Mouse (Mus musculus) liver, embryonic 14.5 days (tissue): ENCODE data around the gene Kcnj10. TPM values are rescaled to one million over a fixed set of nuclear protein-coding genes. Genes with fewer than 3 reads are reported as not detected.
A peak's percentile ranks its signal among the peaks of the same experiment; 100 is the strongest.

ENCODE experiments used
- ATAC-seq: fragments of 200-750 bp; cut with Nextera tagmentation; 2 replicates; pipeline ENCODE4 v1.8.0; 2017; ENCODE audit warnings: moderate number of reproducible peaks, mild to moderate bottlenecking, moderate library complexity; ENCODE audit not compliant: insufficient read depth
- DNase-seq, 3 experiments: peaks; one replicate each; pipeline ENCODE4 v3.0.0-alpha.2; 2012 to 2013; ENCODE audit warnings: low read depth in 3 of 3, low spot score in 3 of 3
- H3K27ac ChIP-seq: fragments of 300-500 bp; sonication (generic); 2 replicates; pipeline ENCODE4 v1.5.1; 2014; ENCODE audit warnings: moderate library complexity, mild to moderate bottlenecking, control low read depth, inconsistent platforms
- H3K27me3 ChIP-seq: fragments of 300-500 bp; sonication (generic); 2 replicates; pipeline ENCODE4 v1.6.1; 2014; ENCODE audit warnings: mild to moderate bottlenecking, low read length, moderate library complexity; ENCODE audit not compliant: control insufficient read depth, insufficient read depth
- H3K36me3 ChIP-seq: fragments of 300-500 bp; sonication (generic); replicated peaks from 2 replicates; pipeline ENCODE4 v1.6.1; 2014; ENCODE audit warnings: low read depth; ENCODE audit not compliant: control insufficient read depth, insufficient read depth
- H3K4me1 ChIP-seq, 2 experiments: fragments of 200-500 bp in 1 of 2; fragments of 300-500 bp in 1 of 2; sonication (generic) in 1 of 2; replicated peaks; 2 replicates each; pipeline ENCODE4 v1.6.1; 2012 to 2014; ENCODE audit warnings: antibody characterized with exemption in 1 of 2, inconsistent platforms in 1 of 2, low read length in 1 of 2; ENCODE audit not compliant: control insufficient read depth in 2 of 2, insufficient read depth in 2 of 2
- H3K4me2 ChIP-seq: fragments of 300-500 bp; sonication (generic); 2 replicates; pipeline ENCODE4 v1.6.1; 2014; ENCODE audit warnings: low read depth, mild to moderate bottlenecking, control low read depth, moderate library complexity
- H3K4me3 ChIP-seq, 2 experiments: fragments of 200-500 bp in 1 of 2; fragments of 300-500 bp in 1 of 2; sonication (generic) in 1 of 2; 2 replicates each; pipeline ENCODE4 v1.5.1; 2012 to 2014; ENCODE audit warnings: low read depth in 2 of 2, low read length in 2 of 2, mild to moderate bottlenecking in 2 of 2, control low read depth in 1 of 2, inconsistent platforms in 1 of 2, moderate library complexity in 1 of 2; ENCODE audit not compliant: insufficient read depth in 1 of 2
- H3K9ac ChIP-seq: fragments of 300-500 bp; sonication (generic); replicated peaks from 2 replicates; pipeline ENCODE4 v1.6.1; 2014; ENCODE audit warnings: mild to moderate bottlenecking, control low read depth, moderate library complexity
- H3K9me3 ChIP-seq: fragments of 300-500 bp; sonication (generic); 2 replicates; pipeline ENCODE4 v1.6.1; 2016; ENCODE audit warnings: low read length, mixed read lengths; ENCODE audit not compliant: control insufficient read depth
- CTCF ChIP-seq: IDR thresholded peaks from 2 replicates; pipeline ENCODE4 v1.5.1; 2016; ENCODE audit warnings: antibody characterized with exemption, low read depth, control low read depth
- EP300 ChIP-seq: IDR thresholded peaks from 2 replicates; pipeline ENCODE4 v1.6.1; 2016; ENCODE audit warnings: antibody characterized with exemption, low read depth
- WGBS: fragments of 180-500 bp; shearing (Covaris S2); extraction: QIAGEN DNeasy Blood & Tissue Kit; methylation state at CpG from one replicate; pipeline ENCODE4 v1.1.7; 2014; ENCODE audit not compliant: insufficient replicate concordance; 5-methylcytosine and 5-hydroxymethylcytosine counted together
- polyA plus RNA-seq, 2 experiments: library from polyadenylated mRNA; depleted of rRNA in 1 of 2; stranded (reverse) in 1 of 2; unstranded in 1 of 2; fragments of >200 nt; fragmentation: Nextera tagmentation in 1 of 2; extraction: Ambion mirVana in 1 of 2; gene quantifications; 2 replicates each; pipeline versions ENCODE4 v1.2.1 to v1.2.3; 2012 to 2014

The Kcnj10 gene
- polyA plus RNA-seq, 2 experiments = 0.04 to 0.17 TPM

GRCm38 (mm10) chr1:172412204-172412603 lies 71.2 kb downstream of the Kcnj10 start:
- Histone ChIP-seq H3K4me2 (no peak overlapping the region), H3K9me3 (no peaks in the 10 kb centered on the region), H3K36me3 (no peaks in the 10 kb centered on the region), H3K4me3 (no peak overlapping the region), H3K9ac (no peak overlapping the region), H3K27ac (no peak overlapping the region), H3K4me1 (no peaks in the 10 kb centered on the region), H3K27me3 (no peaks in the 10 kb centered on the region)
- WGBS = 0% methylated on average over 5 of the region's 5 CpGs
- DNase-seq (peak in 1 of 3 experiments; percentile 33), ATAC-seq (no peak)
- TF ChIP-seq EP300 (no peak), CTCF (peak; percentile 91)

DNA sequence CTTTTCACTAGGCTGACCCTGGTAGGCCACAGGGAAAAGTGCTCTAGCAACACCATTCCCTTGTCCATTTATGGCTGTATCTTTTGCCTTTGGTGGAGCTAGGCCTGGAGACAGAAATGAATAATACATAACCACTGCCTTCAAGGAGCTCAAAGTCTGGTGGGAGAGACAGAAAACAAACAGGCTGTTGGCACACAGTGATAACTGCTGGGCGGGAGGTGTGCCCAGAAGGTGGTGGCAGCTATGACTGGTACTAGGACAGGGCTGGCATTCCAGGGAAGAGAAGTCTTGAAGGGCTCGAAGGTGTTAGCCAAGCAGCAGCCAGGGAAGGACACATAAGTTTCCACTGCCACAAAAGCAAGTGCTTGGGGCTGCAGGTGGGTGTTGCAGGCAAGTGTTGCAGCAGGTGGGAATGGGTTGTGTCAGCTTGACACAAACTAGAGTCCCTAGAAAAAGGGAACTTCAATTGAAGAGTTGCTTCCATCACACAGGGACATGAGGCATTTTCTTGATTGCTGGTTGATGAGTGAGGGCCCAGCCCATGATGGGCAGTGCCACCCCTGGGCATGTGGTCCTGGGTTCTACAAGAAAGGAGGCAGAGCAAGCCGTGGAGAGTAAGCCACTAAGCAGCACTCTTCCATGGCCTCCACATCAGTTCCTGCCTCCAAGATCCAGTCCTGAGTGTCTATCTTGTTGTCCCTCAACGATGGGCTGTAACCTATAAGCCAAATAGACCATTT lies 72.7 kb downstream of the Kcnj10 start:
- Histone ChIP-seq H3K4me3 (no peak overlapping the region), H3K4me2 (no peak overlapping the region), H3K27ac (no peak overlapping the region), H3K9me3 (no peaks in the 10 kb centered on the region), H3K4me1 (no peaks in the 10 kb centered on the region), H3K9ac (no peak overlapping the region), H3K36me3 (no peaks in the 10 kb centered on the region), H3K27me3 (no peaks in the 10 kb centered on the region)
- TF ChIP-seq EP300 (no peak), CTCF (no peak)
- ATAC-seq = no peak
- WGBS = 42% methylated on average over 4 of the region's 4 CpGs
- no peak for DNase-seq

DNA sequence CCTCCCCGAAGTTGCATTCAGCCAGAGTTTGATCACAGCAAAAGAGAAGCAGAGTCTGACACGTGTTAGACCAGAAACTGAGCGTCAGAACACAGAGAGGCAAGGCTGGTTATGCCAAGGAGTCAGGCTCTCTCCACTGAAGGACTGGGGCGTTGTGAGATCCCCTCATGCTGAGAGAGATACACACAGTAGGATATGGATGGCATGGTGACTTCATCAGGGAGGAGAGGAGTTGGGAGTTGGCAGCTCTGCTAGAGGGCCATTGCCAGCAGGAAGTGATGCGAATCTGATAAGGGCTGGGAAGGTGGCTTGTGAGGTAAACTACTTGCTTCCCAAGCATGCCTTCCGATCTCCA lies 73.2 kb downstream of the Kcnj10 start:
- H3K27ac ChIP-seq = no peak overlapping the region
- no peaks in the 10 kb centered on the region for H3K9me3 ChIP-seq
- H3K9ac ChIP-seq = no peak overlapping the region
- ATAC-seq (no peak), DNase-seq (no peak)
- no peak overlapping the region for H3K4me2 ChIP-seq
- H3K36me3 ChIP-seq = no peaks in the 10 kb centered on the region
- WGBS = 50% methylated on average over 6 of the region's 6 CpGs
- H3K4me1 ChIP-seq = no peaks in the 10 kb centered on the region
- no peak overlapping the region for H3K4me3 ChIP-seq
- H3K27me3 ChIP-seq = no peaks in the 10 kb centered on the region
- TF ChIP-seq CTCF (no peak), EP300 (no peak)

- Histone ChIP-seq H3K4me1 (no peaks in the 10 kb centered on the region), H3K4me3 (no peak overlapping the region), H3K27ac (no peak overlapping the region), H3K36me3 (no peaks in the 10 kb centered on the region), H3K4me2 (no peak overlapping the region), H3K9ac (no peak overlapping the region), H3K9me3 (no peaks in the 10 kb centered on the region), H3K27me3 (no peaks in the 10 kb centered on the region)
- TF ChIP-seq CTCF = no peak
- no peak for TF ChIP-seq EP300
- WGBS = 60% methylated on average over 7 of the region's 7 CpGs
- ATAC-seq (no peak), DNase-seq (no peak)
Observed at GRCm38 (mm10) chr1:172415061-172415460, 74.1 kb downstream of the Kcnj10 start.

DNA sequence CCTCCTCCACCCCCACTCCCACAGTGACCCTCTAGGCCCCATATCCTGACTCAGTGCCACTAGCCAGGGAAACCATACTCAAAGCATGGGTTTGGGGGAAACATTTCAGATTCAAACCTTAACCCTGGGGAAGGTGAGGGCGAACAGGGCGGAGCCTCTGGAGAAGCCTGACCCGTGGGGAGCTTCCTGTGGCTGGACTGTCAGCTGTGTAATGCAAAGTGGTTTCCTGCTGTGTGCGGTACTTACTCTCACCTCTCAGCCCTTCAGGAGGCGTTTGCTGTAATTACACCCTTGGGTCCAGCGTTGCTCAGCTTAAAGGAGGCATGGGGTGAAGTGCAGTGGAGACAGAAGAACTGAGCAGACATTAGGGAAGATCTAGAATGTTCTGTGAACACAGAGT lies 77.2 kb downstream of the Kcnj10 start:
- Histone ChIP-seq H3K9me3 (no peaks in the 10 kb centered on the region), H3K4me2 (no peak overlapping the region), H3K27ac (no peak overlapping the region), H3K36me3 (no peaks in the 10 kb centered on the region), H3K4me1 (no peaks in the 10 kb centered on the region), H3K4me3 (no peak overlapping the region), H3K27me3 (no peaks in the 10 kb centered on the region), H3K9ac (no peak overlapping the region)
- WGBS = 6% methylated on average over 6 of the region's 6 CpGs
- DNase-seq (no peak), ATAC-seq (no peak)
- no peak for TF ChIP-seq EP300
- TF ChIP-seq CTCF = no peak
